Mouse (Mus musculus) midbrain, embryonic 10.5 days (tissue): ENCODE data around the gene Sult6b2. TPM values are rescaled to one million over a fixed set of nuclear protein-coding genes. Genes with fewer than 3 reads are reported as not detected.

Source experiments
- DNase-seq: peaks from one replicate; pipeline ENCODE4 v3.0.0-alpha.2; 2017; ENCODE audit warnings: low spot score
- H3K27ac ChIP-seq: fragments of 300-500 bp; sonication (generic); replicated peaks from 2 replicates; pipeline ENCODE4 v1.5.1; 2016; ENCODE audit warnings: mild to moderate bottlenecking
- H3K27me3 ChIP-seq: fragments of 300-500 bp; sonication (generic); 2 replicates; pipeline ENCODE4 v1.6.1; 2016; ENCODE audit warnings: low read depth, mild to moderate bottlenecking; ENCODE audit not compliant: poor library complexity, severe bottlenecking
- H3K36me3 ChIP-seq: fragments of 300-500 bp; sonication (generic); 2 replicates; pipeline ENCODE4 v1.6.1; 2016; ENCODE audit warnings: mild to moderate bottlenecking, moderate library complexity
- H3K4me1 ChIP-seq: fragments of 300-500 bp; sonication (generic); 2 replicates; pipeline ENCODE4 v1.6.1; 2016
- H3K4me3 ChIP-seq: fragments of 300-500 bp; sonication (generic); 2 replicates; pipeline ENCODE4 v1.5.1; 2016; ENCODE audit warnings: mild to moderate bottlenecking, moderate library complexity
- H3K9me3 ChIP-seq: fragments of 300-500 bp; sonication (generic); replicated peaks from 2 replicates; pipeline ENCODE4 v1.6.1; 2016; ENCODE audit warnings: mild to moderate bottlenecking
- WGBS: fragments of 180-500 bp; shearing (Covaris S2); methylation state at CpG from one replicate; pipeline ENCODE4 v1.1.7; 2016; 5-methylcytosine and 5-hydroxymethylcytosine counted together
- polyA plus RNA-seq: library from polyadenylated mRNA; unstranded; fragments of >200 nt; fragmentation: Nextera tagmentation; extraction: Ambion mirVana; gene quantifications from 2 replicates; pipeline ENCODE4 v1.2.1, GENCODE M21; 2016

Gene Sult6b2
- polyA plus RNA-seq, 1 experiment from 2014 or later, result not detected

DNA sequence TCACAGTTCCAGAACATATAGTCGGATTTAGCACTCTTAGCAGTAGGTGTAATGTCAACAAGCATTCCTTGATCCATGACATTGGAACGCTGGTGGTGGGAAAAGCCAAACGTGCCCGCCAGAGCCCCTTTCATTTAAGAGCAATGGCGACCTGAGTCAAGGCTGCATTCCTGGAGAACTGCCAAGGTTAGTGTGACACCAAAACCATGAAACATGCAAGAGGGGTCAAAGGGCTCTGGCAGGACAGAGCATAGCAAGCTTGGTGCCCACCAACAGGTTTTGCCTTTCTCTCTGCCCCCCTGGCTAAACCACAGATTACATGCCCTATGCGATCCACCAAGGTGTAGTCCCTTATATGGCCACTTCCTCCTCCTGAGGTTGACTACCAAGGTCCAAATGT, 65.7 kb downstream of the Sult6b2 start:
- H3K4me1 ChIP-seq, result no peaks in the 10 kb centered on the region
- WGBS, result 86% methylated on average over 6 of the region's 6 CpGs
- no peak for DNase-seq
- no peak overlapping the region for H3K27ac ChIP-seq
- no peaks in the 10 kb centered on the region for H3K36me3 ChIP-seq
- no peaks in the 10 kb centered on the region for H3K27me3 ChIP-seq
- no peaks in the 10 kb centered on the region for H3K9me3 ChIP-seq
- H3K4me3 ChIP-seq, result no peak overlapping the region

DNA sequence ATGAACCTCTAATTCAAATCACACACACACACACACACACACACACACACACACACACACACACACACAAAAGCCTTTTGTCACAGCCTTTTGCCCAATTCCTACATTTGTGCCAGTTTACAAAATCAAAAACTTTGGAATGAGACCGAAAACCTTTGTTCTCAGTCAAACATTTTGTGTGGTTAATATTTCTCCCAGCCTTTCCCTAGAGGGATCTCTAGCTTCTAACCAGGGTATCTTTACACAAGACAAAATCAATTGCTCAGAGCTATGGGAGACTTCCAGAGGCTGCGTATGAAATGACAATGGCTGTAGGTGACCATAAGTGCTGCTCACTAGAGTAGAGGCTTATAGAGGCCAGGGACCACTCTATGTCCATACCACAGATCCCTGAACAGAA, 66.1 kb downstream of the Sult6b2 start:
- DNase-seq, result no peak
- Histone ChIP-seq H3K4me3 (no peak overlapping the region), H3K27ac (no peak overlapping the region), H3K9me3 (no peaks in the 10 kb centered on the region), H3K27me3 (no peaks in the 10 kb centered on the region), H3K36me3 (no peaks in the 10 kb centered on the region), H3K4me1 (no peaks in the 10 kb centered on the region)
- whole genome bisulfite sequencing, result 91% methylated on average over 2 of the region's 2 CpGs

DNA sequence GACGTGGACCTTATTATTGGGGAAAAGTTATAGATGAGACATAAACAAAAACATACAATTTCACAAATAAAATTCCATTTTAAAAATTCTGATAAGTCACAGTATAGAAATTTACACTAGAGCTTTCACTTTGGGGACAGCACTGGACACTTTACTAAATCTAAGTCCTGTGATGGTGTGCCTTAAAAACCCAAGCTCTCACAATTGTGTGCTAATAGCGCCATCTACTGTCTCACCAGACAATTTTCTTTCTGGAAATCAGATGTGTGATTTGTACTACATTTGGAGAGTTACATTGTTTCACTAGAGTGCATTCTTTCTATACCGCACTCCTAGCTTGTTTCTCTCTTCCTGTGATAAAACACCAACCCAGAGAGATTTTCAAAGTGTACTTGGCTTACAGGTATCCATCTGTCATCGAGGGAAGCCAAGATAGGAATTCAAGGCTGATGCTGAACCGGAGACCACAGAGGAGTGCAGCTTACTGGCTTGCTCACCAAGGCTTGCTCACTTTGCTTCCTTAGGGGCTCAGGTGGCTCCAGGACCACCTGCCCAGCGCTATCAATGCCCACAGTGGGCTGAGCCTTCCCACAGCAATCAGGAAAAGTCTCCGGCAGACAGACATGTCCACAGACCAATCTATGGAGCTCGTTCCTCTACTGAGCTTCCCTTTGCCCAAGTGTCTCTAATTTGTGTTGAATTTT, 68.8 kb downstream of the Sult6b2 start:
- Histone ChIP-seq H3K9me3 (no peaks in the 10 kb centered on the region), H3K4me3 (no peak overlapping the region), H3K36me3 (no peaks in the 10 kb centered on the region), H3K27me3 (no peaks in the 10 kb centered on the region), H3K27ac (no peak overlapping the region), H3K4me1 (no peaks in the 10 kb centered on the region)
- 44% methylated on average over 8 of the region's 8 CpGs for WGBS
- no peak for DNase-seq

Other genes starting within 250 kb of the Sult6b2 start
- gene Kcnj8, start 232.9 kb downstream of the Sult6b2 start, polyA plus RNA-seq, result 2.2 and 5.2 TPM in 2 replicates
- 1.00 and 1.9 TPM in 2 replicates for gene Abcc9, start 102.2 kb downstream of the Sult6b2 start, polyA plus RNA-seq
- 81.0 and 86.6 TPM in 2 replicates for gene Cmas, start 47.8 kb downstream of the Sult6b2 start, polyA plus RNA-seq
- gene St8sia1, start 159.9 kb upstream of the Sult6b2 start, polyA plus RNA-seq, result 3.2 and 3.9 TPM in 2 replicates